Mouse (Mus musculus) forebrain, embryonic 11.5 days (tissue): ENCODE data around the gene Emx1. TPM values are rescaled to one million over a fixed set of nuclear protein-coding genes. Genes with fewer than 3 reads are reported as not detected.
A peak's percentile ranks its signal among the peaks of the same experiment; 100 is the strongest.

Source experiments
- ATAC-seq: fragments of 200-750 bp; cut with Nextera tagmentation; replicated peaks from 2 replicates; pipeline ENCODE4 v1.8.0; 2017; ENCODE audit warnings: moderate TSS enrichment; ENCODE audit not compliant: low FRiP score
- DNase-seq: peaks from one replicate; pipeline ENCODE4 v3.0.0-alpha.2; 2017; ENCODE audit warnings: low spot score
- H3K27ac ChIP-seq: fragments of 300-500 bp; sonication (generic); 2 replicates; pipeline ENCODE4 v1.5.1; 2014; ENCODE audit warnings: low read depth, low read length
- H3K27me3 ChIP-seq: fragments of 300-500 bp; sonication (generic); 2 replicates; pipeline ENCODE4 v1.6.1; 2014; ENCODE audit warnings: mild to moderate bottlenecking, low read length, mixed read lengths; ENCODE audit not compliant: control insufficient read depth, insufficient read depth
- H3K36me3 ChIP-seq: fragments of 300-500 bp; sonication (generic); 2 replicates; pipeline ENCODE4 v1.6.1; 2014; ENCODE audit warnings: mild to moderate bottlenecking, low read length, moderate library complexity, mixed read lengths; ENCODE audit not compliant: control insufficient read depth, insufficient read depth
- H3K4me1 ChIP-seq: fragments of 300-500 bp; sonication (generic); replicated peaks from 2 replicates; pipeline ENCODE4 v1.6.1; 2014; ENCODE audit warnings: low read length, mixed read lengths; ENCODE audit not compliant: control insufficient read depth, insufficient read depth
- H3K4me2 ChIP-seq: fragments of 300-500 bp; sonication (generic); 2 replicates; pipeline ENCODE4 v1.6.1; 2014; ENCODE audit warnings: low read depth, mild to moderate bottlenecking, low read length, moderate library complexity, mixed read lengths; ENCODE audit not compliant: severe bottlenecking
- H3K4me3 ChIP-seq: fragments of 300-500 bp; sonication (generic); 2 replicates; pipeline ENCODE4 v1.5.1; 2014; ENCODE audit warnings: low read depth, low read length
- H3K9ac ChIP-seq: fragments of 300-500 bp; sonication (generic); 2 replicates; pipeline ENCODE4 v1.6.1; 2014; ENCODE audit warnings: low read length
- H3K9me3 ChIP-seq: fragments of 300-500 bp; sonication (generic); 2 replicates; pipeline ENCODE4 v1.6.1; 2016; ENCODE audit warnings: low read length, mixed read lengths; ENCODE audit not compliant: control insufficient read depth
- WGBS: fragments of 180-500 bp; shearing (Covaris S2); extraction: QIAGEN DNeasy Blood & Tissue Kit; methylation state at CpG from one replicate; pipeline ENCODE4 v1.1.7; 2014; 5-methylcytosine and 5-hydroxymethylcytosine counted together
- polyA plus RNA-seq: library from polyadenylated mRNA; unstranded; fragments of >200 nt; fragmentation: Nextera tagmentation; extraction: Ambion mirVana; gene quantifications from 2 replicates; pipeline ENCODE4 v1.2.1, GENCODE M21; 2014

Emx1 gene
- polyA plus RNA-seq, 1 experiment from 2014 or later: 63.5 TPM

- peak overlapping the region; percentile 59 for H3K4me3 ChIP-seq
- peaks cover 16% of the 10 kb centered on the region; the same call in 1 of the 2 replicates for H3K4me1 ChIP-seq
- WGBS: 5% methylated on average over 29 of the region's 29 CpGs
- peak overlapping the region; percentile 53 for H3K9ac ChIP-seq
- no peaks in the 10 kb centered on the region for H3K9me3 ChIP-seq
- DNase-seq (peak; percentile 57), ATAC-seq (no peak)
- peaks cover 60% of the 10 kb centered on the region for H3K27me3 ChIP-seq
- no peaks in the 10 kb centered on the region; the same call in 1 of the 2 replicates for H3K36me3 ChIP-seq
- H3K4me2 ChIP-seq: peak overlapping the region; percentile 64
- no peak overlapping the region for H3K27ac ChIP-seq
These were observed 6.4 kb downstream of the Emx1 start for GRCm38 (mm10) chr6:85193381-85194318.

GRCm38 (mm10) chr6:85197951-85198350 is 10.7 kb downstream of the Emx1 start:
- Histone ChIP-seq H3K27ac (no peak overlapping the region), H3K4me2 (no peak overlapping the region), H3K4me3 (no peak overlapping the region), H3K9me3 (no peaks in the 10 kb centered on the region), H3K4me1 (peaks cover 6% of the 10 kb centered on the region; the same call in 1 of the 2 replicates), H3K27me3 (peaks cover 27% of the 10 kb centered on the region), H3K9ac (no peak overlapping the region), H3K36me3 (no peaks in the 10 kb centered on the region; the same call in 1 of the 2 replicates)
- DNase-seq (peak; percentile 45), ATAC-seq (no peak)
- 79% methylated on average over 2 of the region's 2 CpGs for WGBS

GRCm38 (mm10) chr6:85206182-85206938 is 19.1 kb downstream of the Emx1 start:
- 30% methylated on average over 16 of the region's 16 CpGs for WGBS
- Histone ChIP-seq H3K9me3 (no peaks in the 10 kb centered on the region), H3K4me3 (no peak overlapping the region), H3K36me3 (no peaks in the 10 kb centered on the region), H3K4me1 (no peaks in the 10 kb centered on the region; the same call in 1 of the 2 replicates), H3K9ac (no peak overlapping the region), H3K27ac (no peak overlapping the region), H3K27me3 (no peaks in the 10 kb centered on the region), H3K4me2 (no peak overlapping the region)
- ATAC-seq: no peak
- DNase-seq: no peak

GRCm38 (mm10) chr6:85206939-85207285 is 19.7 kb downstream of the Emx1 start:
- no peaks in the 10 kb centered on the region for H3K36me3 ChIP-seq
- H3K4me2 ChIP-seq: no peak overlapping the region
- H3K4me1 ChIP-seq: no peaks in the 10 kb centered on the region; the same call in 1 of the 2 replicates
- H3K9me3 ChIP-seq: no peaks in the 10 kb centered on the region
- no peak for DNase-seq
- 0 out of 2 replicates have a peak, but pooled peaks have one; percentile 34 for ATAC-seq
- 52% methylated on average over 15 of the region's 15 CpGs for WGBS
- no peak overlapping the region for H3K4me3 ChIP-seq
- H3K27ac ChIP-seq: no peak overlapping the region
- no peak overlapping the region for H3K9ac ChIP-seq
- H3K27me3 ChIP-seq: no peaks in the 10 kb centered on the region

GRCm38 (mm10) chr6:85207345-85207744 is 20.1 kb downstream of the Emx1 start:
- Histone ChIP-seq H3K4me3 (no peak overlapping the region), H3K27me3 (no peaks in the 10 kb centered on the region), H3K36me3 (no peaks in the 10 kb centered on the region), H3K4me1 (no peaks in the 10 kb centered on the region; the same call in 1 of the 2 replicates), H3K4me2 (no peak overlapping the region), H3K27ac (no peak overlapping the region), H3K9me3 (no peaks in the 10 kb centered on the region), H3K9ac (no peak overlapping the region)
- DNase-seq: no peak
- no peak for ATAC-seq
- WGBS: 71% methylated on average over 5 of the region's 5 CpGs

- no peak overlapping the region for H3K27ac ChIP-seq
- no peak overlapping the region for H3K4me2 ChIP-seq
- DNase-seq (no peak), ATAC-seq (no peak)
- no peak overlapping the region for H3K4me3 ChIP-seq
- H3K36me3 ChIP-seq: no peaks in the 10 kb centered on the region
- H3K4me1 ChIP-seq: no peaks in the 10 kb centered on the region; the same call in 1 of the 2 replicates
- no peaks in the 10 kb centered on the region for H3K27me3 ChIP-seq
- WGBS: 84% methylated on average over 9 of the region's 9 CpGs
- H3K9me3 ChIP-seq: no peaks in the 10 kb centered on the region
- H3K9ac ChIP-seq: no peak overlapping the region
These were observed 22.2 kb downstream of the Emx1 start for GRCm38 (mm10) chr6:85209226-85209967.

- 65% methylated on average over 1 of the region's 1 CpGs for WGBS
- DNase-seq: no peak
- no peak overlapping the region for H3K4me2 ChIP-seq
These were observed 23.4 kb downstream of the Emx1 start for GRCm38 (mm10) chr6:85210686-85211085.

GRCm38 (mm10) chr6:85218251-85218650 is 31.0 kb downstream of the Emx1 start:
- Histone ChIP-seq H3K27ac (no peak overlapping the region), H3K36me3 (no peaks in the 10 kb centered on the region), H3K4me2 (no peak overlapping the region), H3K4me1 (0 out of 2 replicates have a peak, but pooled peaks cover under 1% of the 10 kb centered on the region), H3K4me3 (no peak overlapping the region), H3K9ac (no peak overlapping the region), H3K9me3 (no peaks in the 10 kb centered on the region), H3K27me3 (no peaks in the 10 kb centered on the region)
- no peak for DNase-seq
- WGBS: 85% methylated on average over 4 of the region's 4 CpGs
- ATAC-seq: no peak

More at GRCm38 (mm10) chr6:85210686-85211085, 23.4 kb downstream of the Emx1 start:
- ATAC-seq: no peak
- H3K9me3 ChIP-seq: no peaks in the 10 kb centered on the region
- H3K9ac ChIP-seq: no peak overlapping the region
- H3K27ac ChIP-seq: no peak overlapping the region
- H3K4me1 ChIP-seq: no peaks in the 10 kb centered on the region; the same call in 1 of the 2 replicates
- no peaks in the 10 kb centered on the region for H3K27me3 ChIP-seq
- no peaks in the 10 kb centered on the region for H3K36me3 ChIP-seq
- H3K4me3 ChIP-seq: no peak overlapping the region
